Mouse (Mus musculus): ENCODE measurements around the gene Ptprt.
"Not testable (repeated sequence)": the region's sequence is repeated elsewhere in the genome, so short reads cannot be mapped to it uniquely, and the experiment has no call there.

Ptprt gene

DNA sequence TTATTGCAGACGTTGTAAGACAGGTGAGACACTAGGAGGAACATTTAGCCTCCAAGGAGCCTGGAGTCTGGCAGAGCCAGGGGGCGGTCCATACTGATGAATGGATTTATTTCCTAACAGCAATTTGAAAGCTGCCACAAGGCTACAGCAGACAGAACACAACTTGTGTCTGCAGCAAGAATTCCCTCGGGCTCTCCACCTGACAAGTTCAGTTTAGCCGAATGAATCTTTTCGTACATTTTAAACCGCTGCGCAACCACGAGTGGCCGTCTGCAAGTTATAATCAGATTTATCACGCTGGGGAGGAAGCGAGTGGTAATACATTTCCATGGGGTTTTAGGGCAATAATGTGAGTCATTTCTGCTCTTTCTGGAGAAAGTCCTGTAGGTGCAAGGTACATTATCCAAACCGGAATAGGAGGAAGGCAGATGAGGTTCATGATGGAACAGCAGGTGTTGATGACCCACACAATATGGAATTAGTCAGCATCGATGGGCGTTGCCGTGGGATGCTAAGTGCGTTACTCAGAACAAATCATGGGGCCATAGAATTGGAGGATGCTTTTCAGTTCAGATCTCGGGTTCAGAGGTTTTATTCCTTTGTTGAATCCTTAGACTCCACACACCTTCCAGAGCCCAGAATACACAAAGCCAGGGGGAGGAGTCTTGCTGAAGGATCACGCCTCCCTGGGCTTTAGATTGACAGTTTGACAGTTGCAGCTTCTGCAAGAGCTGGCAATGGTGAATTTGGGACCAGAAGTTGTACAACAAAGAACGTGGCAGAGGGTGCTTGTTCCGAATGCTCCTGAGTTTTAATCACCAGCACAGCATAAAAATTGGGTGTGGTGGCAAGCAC lies 478.1 kb downstream of the Ptprt start:
- DNase-seq = no peak

DNA sequence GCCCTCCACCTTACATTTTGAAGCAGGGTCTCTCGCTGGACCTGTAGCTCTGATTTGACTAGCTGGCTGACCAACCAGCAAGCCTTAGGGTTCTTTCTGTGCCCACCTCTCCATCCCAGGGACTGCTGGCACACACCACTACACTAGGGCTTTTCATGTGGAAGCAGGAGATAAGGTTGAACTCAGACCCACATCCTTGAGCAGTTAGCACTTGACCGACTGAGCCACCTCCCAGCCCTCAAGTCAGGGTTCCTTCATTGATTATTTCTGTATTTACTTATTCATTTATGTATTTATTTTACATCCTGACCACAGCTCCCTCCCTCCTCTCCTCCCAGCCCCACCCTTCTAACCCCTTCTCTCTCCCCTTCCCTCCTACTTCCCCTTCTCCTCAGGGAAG lies 479.1 kb downstream of the Ptprt start:
- DNase-seq = no peak

DNA sequence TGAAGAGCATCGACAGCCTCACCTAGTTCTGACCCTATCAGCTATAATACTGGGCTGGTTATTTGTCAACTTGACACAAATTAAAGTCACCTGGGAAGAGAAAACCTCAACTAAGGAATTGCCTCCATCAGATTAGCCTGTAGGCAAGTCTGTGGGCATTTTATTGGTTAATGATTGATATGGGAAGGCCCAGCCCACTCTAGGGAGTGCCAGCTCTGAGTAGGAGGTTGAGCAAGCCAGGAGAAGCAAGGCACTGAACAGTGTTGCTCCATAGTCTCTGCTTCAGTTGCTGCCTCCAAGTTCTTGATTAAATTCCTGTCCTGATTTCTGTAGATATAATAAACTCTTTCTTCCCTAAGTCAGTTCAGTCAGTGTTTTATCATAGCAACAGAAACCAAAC lies 488.4 kb downstream of the Ptprt start:
- no peak for DNase-seq

DNA sequence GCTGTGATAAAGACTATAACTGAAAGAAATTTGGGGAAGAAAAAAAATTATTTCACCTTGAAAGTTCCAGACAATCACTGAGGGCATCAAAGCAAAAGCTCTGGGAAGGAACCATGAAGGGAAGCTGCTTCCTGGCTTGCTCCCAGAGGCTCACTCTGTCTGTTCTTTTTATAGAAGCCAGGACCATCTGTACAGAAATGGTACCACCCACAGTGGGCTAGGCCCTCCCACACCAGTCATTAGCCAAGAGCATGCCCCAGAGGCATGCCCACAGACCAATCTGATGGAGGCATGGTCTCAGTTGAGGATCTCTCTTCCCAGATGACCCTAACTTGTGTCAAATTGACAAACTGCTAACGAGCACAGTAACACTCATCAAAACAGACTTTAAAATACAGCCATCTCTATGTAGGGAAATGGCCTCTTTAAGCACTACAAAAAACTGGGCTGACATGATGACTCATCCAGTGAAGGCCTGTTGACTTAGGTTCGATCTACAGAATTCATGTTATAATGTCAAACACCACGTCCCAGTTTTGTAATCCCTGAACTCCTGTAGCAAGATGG lies 519.0 kb downstream of the Ptprt start:
- DNase-seq = no peak

DNA sequence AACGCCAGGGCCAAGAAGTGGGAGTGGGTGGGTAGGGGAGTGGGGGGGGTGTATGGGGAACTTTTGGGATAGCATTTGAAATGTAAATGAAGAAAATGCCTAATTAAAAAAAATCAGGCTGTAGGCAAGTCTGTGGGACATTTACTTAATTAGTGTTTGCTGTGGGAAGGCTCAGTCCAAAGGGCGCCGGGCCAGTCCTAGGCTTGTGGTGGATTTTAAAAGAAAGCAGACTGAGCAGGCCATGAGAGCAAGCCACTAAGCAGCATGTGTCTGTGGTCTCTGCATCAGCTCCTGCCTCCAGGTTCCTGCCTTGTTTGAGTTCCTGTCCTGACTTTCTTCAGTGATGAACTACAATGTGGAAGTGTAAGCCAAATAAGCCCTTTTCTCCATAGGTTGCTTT lies 524.8 kb downstream of the Ptprt start:
- not testable (repeated sequence) for DNase-seq

DNA sequence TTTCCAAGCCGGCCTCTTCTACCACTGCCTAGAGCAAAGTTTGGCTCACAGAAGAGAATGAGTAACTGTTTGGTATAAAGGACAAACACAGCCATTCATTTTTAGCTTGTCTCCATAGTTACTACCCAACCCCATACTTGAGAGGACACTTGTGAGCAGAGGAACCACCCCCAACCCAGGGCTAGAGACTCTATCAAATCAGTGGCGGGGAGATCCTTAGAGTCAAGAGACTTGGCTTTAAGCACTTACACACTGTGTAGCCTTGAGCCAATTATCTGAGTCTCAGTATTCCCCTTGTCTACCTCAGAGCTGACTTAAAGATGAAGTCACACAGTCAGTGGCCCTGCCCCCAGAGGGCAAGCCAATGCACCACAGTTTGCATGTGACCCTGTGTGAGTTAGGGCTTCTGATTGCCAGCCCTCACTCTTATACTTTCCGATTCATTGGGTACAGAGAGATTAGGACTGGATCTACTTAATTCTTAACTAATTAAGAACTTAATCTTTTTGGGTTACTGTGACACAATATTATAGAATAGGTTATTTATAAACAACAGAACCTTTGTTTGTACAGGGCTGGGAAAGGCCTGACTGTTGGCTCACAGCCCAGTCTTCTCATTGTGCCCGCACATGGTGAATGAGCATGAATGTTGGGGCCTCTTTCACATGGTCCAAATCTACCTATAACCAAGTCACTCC lies 529.2 kb downstream of the Ptprt start:
- no peak for DNase-seq

DNA sequence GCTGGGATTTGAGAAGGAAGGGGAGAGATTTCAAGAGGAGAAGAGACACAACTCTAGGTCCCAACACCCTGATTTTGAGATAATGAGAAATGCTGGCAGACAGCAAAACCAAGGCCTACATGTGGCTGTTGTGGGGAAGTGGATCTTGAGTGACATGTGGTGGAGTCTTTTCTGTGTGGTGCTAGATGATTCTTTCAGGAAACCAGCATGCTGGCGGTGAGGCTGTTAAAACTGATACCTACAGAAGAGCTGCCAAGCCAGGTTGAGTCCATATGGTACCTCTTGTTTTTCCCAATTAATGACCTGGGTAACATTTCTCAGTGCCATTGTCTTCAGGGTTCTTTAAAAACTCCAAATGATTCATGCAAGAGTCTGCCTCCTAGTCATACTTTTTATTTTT lies 531.1 kb downstream of the Ptprt start:
- no peak for DNase-seq

DNA sequence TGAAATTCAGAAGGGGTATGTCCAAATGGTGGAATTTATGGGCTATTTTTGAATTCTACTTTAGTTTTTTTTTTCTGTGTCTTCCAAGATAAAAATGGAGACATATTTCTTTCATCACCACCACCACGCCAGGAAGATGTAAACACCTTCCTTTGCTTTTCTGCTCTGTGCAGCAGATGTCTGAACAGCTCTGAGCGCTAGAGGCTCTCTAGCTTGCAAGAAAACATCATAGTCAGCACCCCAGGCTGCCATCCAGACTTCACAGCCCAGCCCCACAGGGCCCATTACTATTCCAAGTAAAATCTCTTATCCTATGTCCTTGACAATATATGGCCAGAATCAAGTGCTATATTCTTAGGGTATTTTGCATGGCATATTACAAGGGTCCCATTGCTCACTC lies 542.9 kb downstream of the Ptprt start:
- no peak for DNase-seq

DNA sequence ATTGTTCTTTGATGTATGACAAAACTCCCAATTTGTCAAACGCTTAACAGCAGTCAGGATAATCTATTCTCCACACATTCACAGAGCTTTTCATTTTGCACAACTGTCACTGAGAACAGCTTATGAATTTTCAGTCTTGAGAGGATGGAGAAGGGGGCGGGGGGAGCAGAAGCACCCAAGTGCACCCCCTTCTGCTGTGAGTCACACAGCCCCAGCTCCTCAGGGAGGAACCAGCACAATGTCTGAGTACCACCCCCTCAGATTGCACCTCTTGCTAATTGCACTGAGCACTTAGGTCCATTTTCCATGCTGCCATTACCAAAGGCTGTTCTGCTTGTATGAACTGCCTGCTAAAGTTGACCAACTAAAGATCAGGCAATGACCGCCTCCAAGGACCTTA lies 578.6 kb downstream of the Ptprt start:
- no peak for DNase-seq

DNA sequence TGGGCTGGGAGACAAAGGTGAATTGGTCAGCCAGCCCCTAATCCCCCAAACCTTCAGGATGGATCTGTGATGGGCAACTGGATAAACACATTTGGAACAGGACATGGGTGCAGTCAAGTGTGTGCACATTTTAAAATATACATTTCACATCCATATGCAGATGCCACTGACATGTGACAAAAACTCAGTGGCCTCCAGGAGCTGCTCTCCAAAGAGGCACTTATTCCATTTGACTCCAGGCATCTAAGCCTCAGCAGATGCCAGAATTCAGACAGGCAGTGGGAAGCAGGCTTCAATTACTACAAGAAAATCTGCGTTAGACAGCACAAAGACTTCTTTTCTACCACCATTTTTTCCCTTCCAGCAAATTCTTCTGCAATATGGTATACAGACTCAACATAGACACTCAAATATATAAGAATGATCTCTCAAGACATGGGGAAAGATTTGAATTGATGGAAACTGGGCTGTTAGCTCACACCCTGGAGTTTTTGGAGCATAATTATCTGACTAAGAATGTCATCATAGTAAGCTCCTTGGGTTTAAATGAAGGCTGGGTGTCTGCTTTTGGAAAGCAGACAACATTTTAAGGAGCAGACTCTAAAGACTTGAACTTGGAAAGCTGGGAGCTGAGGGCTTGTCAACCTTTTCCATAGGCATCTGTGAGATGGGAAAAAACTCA lies 580.1 kb downstream of the Ptprt start:
- no peak for DNase-seq

DNA sequence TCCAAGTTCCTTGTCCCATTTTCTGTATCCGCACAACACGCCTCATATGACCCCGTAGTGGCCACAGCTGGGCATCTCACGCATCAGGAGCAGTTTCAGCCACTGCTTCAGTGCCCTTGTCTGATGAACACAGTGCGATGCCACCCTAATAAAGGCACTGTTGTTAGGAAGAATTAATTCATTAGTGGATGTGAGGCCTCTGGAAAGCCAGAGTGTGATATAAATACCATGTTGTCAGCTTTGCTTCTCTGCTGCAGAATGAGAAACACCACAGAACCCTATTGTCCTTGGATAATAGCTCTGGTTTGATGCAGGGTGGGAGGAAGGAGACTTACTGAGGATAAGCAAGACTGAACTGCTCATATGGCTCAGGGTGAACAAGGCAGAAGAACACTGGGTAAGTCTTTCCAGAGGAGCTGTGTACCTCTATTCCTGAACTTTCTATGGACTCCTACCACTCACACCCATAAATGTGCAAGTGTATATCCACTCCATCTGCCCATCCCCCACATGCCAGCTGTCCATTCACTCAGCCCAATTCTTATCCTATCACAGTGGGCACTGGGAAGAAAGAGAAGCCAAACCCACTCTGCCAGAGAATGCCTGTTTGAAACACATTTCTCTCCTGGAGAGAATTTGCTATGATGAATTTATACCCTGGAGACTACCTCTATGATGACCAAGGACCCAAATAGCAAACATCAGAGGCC lies 582.2 kb downstream of the Ptprt start:
- no peak for DNase-seq

DNA sequence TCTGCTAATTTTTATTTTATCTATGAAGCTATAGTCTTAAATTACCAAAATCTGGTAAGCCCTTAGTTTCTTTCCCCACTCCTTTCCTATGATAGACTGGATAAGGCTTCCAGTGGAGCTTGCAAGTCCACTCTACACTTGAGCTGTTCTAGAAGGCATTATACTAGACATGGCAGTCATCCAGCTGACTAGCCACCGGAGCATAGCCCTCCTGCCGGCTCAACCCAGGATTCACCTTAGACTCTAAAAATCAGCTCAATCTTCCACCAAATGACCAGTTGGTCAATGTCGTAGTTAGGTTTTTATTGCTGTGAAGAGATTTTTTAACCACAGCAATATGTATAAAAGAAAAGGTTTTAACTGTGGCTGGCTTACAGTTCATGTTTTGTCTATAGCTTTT lies 608.1 kb downstream of the Ptprt start:
- no peak for DNase-seq

DNA sequence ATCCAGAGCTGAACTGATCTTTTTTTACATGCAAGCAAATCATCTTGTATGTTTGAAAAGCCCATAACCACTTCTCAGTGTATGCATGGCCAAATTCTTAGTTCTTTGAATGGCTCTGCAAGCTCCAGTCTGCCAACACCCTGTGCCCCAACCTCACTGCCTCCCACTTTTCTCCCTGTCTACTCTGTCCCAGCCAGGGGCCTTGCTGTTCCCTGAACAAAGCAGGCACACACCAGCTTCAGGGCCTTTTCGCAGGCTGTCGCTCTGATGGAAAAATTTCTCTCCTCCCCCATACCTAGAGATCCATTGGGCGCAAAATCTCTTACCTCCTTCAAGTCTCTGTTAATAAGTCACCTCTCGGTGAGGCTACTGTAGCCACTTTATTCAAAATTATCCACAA lies 610.7 kb downstream of the Ptprt start:
- no peak for DNase-seq

DNA sequence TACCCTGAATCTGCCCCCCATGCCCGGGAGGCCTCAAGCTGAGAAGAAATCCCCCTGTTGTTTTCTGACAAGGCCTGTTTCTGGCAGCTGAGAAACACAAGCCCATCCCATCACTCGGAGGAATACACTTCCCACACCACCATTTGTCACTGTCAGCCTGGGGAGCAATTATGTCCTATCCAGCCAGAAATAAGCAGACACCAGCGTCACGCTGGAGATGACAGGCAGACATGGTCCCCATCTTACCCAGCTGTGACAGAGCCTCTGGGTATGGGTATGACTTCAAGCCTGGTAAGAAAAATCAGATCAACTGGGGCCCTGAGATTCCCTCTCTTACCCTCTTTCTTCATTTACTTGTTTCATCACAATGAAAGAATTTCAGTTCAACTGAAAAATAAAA lies 625.3 kb downstream of the Ptprt start:
- no peak for DNase-seq

DNA sequence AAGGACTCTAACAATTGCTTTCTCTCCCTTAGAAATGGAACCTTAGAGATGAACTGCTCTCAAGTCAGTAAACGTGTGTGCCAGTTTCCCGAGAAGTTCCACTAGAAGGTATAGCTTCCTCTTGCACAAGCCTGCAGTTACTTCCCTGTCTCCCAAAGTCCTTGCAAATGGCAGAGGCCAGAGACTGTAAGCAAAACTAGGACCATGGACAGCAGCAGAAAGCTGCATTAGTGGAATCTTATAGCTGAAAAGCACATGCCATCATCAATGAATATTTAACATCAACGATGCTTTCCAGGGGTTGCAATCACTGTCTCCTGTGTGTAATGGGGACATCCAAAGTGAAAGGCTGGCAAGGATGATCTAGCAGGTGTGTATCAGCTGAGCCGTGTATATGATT lies 629.3 kb downstream of the Ptprt start:
- DNase-seq = no peak

DNA sequence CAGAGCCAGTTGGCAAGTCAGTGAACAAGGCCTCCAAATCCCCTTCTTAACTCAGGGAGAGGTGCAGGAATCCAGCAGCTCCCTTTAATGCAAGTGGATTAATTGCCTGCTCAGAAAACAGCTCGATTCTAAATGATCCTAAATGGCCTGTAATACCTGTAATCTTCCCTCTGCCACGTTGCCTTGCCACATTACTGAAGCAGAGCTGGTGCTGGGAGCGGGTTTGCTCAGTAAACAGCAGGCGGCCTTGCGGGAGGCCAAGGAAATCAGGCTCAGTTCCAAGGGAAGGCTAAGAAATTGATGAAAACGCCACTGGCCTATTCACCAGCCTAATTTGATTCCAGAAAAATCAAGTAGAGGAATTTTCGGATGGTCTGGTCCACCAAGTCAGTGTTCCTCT lies 659.9 kb downstream of the Ptprt start:
- no peak for DNase-seq

DNA sequence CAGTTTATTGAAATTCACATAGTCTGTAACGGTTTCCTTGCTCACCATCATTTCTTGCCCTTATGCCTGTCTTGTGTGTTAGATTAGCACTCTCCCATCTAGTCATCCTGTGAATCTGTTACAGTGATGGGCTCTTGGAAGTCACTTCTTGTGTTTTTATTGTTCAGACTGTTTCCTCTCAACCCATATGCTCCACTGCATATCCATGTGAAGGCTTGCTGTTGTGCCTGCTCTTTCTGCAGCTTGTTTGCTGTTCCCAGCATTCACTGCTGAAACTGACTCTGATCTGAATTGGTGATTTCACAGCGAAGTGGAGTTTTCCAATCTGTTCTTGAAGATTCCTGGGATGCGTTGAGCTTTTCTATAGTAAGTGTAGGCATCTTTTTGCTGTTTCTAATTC lies 678.6 kb downstream of the Ptprt start:
- no peak for DNase-seq

DNA sequence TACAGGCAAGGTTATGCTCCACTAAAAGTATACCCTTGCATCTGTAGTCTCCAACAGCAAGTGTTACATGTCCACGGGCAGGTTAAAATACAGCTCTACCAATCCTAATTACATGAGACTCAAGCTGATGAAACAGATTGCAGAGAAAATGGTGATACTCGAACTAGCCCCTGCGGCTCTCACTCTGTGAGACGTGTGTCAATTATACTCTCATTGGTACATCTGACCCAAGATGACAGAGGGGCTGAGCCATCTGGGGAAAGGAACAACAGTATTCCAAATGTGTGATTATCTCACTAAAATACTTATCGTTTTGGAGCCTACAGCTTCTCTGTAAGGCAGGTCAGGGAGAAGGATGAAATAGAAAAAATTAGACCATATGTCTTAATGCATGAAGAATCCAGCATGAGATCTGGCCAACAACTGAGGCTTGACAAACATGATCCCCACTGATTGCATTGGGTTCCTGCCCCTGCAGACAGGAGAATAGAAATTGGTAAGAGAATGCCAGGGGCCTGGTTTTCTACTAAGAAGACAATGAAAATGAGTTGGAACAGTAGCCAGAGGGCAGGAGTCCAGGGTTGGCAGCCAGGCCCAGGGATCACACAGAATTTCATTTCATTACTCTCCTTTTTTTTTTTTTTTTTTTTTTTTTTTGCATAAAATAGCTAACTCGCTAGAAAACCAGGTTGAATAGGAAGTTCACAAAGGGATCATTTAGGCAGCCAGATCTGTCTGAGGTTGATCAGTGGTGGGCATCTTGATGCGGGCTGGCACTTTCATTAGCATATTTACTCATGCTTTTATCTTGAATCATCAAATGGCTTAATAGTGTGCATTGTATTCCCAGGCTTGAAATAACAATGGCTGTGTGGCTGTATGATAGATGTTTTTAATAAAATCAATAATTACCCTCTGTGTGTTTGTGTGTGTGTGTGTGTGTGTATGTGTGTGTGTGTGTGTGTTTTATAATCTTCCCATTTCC lies 699.5 kb downstream of the Ptprt start:
- DNase-seq = no peak

DNA sequence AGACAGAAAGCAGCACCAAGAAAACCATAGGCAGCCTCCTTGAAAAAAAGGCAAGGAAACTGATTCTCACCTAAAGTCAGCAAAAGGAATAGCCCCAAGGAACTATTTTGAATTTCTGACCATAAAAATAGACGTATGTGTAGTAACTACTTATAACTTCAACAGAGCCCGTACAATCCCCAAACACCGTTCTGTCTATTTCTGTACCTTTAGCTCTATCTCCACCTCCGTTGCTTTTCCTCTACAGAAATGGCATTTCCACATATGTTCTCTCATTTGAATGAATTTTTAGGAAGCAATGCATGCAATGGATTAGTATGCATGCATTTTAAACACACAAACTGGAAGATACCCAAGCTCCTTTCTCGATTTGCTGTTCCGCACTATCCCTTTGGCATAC lies 715.5 kb downstream of the Ptprt start:
- DNase-seq = no peak

DNA sequence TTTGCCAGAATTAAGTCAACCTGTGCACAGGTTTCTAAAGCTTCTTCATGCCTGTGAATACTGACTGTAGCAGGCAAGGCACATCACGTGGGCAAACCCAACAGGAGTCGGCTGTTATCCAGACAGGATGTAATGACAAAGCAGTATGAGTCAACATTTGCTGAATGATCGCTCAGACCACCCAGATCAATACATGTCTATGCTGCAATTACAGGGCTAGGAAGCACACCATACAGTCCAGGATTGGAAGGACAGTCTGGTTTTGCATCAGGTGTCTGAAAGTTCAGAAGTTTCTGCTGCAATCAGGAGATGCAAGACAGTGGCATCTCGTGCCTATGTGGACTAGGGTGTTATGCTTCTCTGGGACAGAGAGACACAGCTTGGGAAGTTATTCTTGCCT lies 716.3 kb downstream of the Ptprt start:
- DNase-seq = no peak

DNA sequence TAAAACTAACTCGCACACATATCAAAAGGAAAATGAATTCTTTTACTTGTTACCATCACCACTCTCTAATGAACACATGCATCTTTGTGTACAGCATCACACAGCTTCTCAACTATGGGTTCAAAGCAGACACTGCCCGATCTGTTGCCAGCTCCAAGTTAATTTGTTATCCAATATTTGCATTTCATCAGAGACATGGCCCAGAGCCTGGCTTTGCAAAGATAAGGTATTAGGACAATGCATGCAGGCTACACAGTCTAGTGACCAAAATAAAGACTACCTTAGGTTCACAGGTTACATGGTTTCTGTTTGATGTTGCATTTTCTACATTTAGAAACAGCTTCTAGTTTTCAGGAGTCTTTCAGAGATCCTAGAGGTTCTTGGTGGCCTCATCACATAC lies 719.0 kb downstream of the Ptprt start:
- no peak for DNase-seq

DNA sequence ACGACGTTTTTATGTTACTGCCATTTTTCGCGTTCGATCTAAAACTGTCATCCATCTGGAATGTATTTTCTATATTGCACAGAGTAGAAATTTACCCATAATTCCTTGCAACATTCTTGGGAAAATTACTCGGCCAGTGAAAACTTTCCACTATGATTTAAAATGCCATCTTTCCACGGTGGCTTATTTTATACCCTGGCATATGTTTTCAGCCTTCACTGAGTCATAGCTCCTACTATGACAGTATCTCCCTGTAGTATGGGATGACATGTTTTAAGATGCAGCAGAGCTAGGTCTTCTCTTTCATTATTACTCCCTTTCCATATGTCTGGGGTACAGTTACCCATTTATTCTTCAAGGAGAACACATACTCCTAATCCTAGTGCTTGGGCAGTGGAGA lies 753.7 kb downstream of the Ptprt start:
- no peak for DNase-seq

All from thymus, postnatal 36 days (tissue).